Mouse (Mus musculus) embryo, embryonic 10 days (tissue): ENCODE measurements around the gene D630023F18Rik.

Experiments used
- DNase-seq: peaks from one replicate; pipeline ENCODE4 v3.0.0-alpha.2; 2015; ENCODE audit warnings: low spot score

D630023F18Rik gene

DNA sequence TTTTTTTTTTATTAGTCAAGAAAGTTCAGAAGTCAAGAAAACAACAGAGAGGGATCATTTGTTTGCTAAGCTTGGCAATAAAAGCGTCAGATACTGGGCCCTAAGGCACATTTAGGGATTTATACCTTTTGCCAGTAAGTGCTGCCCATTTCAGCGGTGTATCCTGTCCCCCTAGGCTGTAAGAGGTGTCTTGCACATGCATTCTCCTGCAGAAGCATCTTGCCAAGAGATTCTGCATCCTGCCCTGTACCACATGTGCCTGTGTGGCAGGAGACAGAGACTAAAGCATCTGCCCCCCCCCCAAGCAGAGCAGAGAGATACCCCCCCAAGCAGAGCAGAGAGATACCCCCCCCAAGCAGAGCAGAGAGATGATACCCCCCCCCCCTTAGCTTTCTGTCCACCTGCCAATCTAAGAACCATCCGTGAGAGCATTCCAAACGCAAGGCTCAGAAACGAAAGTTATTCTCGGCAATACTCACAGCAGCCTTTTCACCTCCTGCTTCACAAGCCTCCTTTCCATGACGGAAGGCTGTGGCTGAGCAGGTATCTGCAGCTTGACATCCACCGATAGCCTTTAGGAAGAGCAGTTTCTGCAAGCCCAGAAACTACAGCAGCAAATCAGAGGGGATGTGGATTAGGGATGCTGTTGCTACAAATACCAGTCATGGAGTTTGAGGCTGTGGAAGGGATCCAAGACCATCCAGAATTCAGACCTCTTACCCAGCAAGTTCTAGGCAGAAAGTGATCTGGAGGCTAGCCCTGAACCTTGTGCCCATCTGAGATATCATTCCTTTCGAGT is at the start of gene D630023F18Rik:
Gene D630023F18Rik, minus strand, starts transcription at position 641 of the 799 bp plus-strand sequence.
- DNase-seq: no peak

DNA sequence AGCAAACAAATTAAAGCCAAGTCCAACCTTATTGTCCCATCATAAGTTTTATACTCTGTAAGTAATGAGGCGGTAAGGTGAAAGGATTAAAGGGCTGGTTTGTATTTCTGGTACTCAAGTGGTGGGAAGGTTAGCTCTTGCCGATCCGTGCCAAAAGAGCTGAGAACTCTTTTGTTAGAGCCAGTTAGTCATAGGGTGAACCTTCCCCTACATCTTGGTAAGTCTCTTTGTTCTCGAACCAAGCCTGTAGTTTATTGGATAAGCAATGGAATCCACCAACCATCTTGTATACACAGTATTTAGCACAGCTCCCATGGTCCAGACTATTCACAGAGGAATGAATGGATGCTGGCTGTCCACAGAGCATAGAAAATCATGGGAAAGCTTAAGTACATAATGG is 48.6 kb upstream of the D630023F18Rik start:
- no peak for DNase-seq

DNA sequence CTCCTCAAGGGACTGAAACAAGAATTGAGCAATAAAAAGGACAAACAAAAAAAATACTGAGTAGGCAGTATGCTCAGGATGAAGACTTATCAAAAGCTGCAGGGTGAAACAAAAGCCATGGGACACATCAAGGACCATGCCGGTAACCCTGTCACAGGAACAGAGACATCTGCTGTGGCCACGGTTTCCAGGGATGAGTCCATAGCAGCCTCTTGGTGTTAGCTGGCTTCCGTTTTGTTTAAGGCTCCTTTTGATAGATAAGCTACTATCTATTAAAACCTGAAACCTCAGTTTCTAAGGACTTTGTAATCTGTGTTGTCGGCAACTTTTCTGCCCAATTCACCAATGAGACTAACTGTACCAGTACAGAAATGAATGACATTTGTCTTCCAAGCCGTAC is 46.9 kb upstream of the D630023F18Rik start:
- DNase-seq: no peak

- no peak for DNase-seq
Measured at GRCm38 (mm10) chr1:65169536-65169935, 46.5 kb upstream of the D630023F18Rik start.

GRCm38 (mm10) chr1:65167496-65167895 is 44.5 kb upstream of the D630023F18Rik start:
- no peak for DNase-seq

DNA sequence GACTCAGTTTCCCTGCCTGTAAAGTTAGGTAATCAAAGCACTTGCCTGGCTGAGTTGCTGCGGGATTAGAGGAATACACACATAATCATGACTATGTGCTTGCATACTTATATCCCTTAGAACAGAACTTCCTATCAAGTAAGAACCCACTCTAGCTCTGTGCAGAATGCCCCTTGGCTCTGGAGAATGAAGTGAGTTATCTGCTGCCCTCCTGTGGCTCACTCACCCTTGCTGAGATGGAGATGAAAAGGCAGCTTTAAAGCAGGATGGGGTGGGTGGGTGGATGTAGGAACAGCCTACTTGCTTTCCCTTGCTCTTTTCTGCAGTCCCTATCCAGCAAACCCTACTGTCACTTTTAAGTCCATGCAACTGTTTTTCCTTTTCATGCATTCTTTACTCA is 39.2 kb upstream of the D630023F18Rik start:
- no peak for DNase-seq

DNA sequence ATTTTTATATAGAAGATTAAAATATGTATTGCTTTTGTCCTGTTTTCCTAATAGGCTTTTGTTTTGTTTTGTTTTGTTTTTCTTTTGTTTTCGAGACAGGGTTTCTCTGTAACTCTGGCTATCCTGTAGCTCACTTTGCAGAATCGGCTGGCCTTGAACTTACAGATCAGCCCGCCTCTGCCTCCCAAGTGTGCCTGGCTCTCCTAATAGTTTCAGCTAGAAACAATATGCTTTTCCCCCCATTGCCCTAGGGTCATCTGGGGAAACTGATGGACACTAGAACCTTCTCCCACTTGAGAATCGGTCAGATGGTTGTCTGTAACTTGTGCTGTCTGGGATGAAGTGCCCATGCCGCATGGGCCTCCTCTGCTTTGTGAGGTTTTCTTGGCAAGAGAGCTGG is 33.1 kb upstream of the D630023F18Rik start:
- DNase-seq: no peak

DNA sequence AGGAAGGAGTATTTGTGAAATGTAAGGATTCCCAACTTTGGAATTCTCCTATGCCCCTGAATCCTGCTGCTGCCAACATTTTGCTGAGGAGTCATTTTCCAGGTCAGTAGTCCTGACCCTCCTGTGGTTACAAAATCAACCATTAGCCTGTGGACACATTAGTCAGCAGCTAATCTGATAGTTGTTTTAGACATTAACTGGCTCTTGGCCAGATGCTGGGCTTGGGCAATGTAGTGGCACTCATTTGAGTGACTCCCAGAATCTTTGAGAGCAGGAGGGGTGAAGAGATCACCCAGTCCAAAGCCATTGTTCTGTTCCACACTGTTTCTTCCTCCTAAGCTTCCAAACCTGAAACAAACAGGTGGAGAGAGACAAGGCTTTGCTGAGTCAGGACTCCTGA is 31.8 kb upstream of the D630023F18Rik start:
- DNase-seq: no peak

GRCm38 (mm10) chr1:65147971-65148370 is 25.0 kb upstream of the D630023F18Rik start:
- no peak for DNase-seq

- DNase-seq: no peak
Measured at GRCm38 (mm10) chr1:65147326-65147725, 24.3 kb upstream of the D630023F18Rik start.

GRCm38 (mm10) chr1:65146601-65147000 is 23.6 kb upstream of the D630023F18Rik start:
- DNase-seq: no peak

DNA sequence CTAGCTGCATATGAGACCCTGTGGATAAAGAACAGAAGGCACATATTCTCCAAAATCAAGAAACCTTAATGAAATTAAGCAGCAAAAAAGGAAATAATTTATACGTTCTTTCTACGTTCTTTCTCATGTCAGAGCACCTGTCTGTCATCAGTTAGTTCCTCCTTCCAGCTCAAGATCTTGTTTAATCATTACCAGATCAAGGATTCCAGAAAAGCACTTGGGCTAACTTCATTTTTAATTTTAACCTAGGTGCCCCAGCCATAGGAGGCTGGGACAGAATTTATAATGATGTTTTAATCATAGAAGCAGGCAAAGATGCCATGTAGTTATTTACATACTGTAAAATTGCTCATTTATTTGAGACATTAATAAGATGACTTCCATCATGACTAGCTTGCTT is 21.8 kb upstream of the D630023F18Rik start:
- DNase-seq: no peak

DNA sequence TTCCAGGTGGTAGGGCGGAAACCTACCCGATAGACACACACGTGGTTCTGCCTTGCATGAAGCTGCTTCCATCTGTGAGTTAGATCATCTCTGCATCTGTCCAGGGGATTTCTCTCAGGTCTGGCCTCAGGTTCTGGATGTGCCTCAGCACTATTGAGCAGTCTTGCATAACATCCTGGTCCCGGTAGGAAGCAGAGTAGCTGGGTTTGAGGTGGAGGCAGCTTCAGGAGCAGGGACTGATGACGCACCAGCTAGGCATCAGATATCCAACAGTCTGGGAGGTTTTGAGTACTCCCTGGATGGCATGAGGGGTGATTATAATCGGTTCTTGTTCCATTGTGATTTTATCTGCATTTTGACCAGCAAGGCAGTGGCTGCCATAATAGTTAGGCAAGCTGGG is 14.5 kb upstream of the D630023F18Rik start:
- no peak for DNase-seq

- DNase-seq: no peak
Measured at GRCm38 (mm10) chr1:65132833-65133232, 9.8 kb upstream of the D630023F18Rik start.

- no peak for DNase-seq
Measured at GRCm38 (mm10) chr1:65131671-65132070, 8.7 kb upstream of the D630023F18Rik start.

DNA sequence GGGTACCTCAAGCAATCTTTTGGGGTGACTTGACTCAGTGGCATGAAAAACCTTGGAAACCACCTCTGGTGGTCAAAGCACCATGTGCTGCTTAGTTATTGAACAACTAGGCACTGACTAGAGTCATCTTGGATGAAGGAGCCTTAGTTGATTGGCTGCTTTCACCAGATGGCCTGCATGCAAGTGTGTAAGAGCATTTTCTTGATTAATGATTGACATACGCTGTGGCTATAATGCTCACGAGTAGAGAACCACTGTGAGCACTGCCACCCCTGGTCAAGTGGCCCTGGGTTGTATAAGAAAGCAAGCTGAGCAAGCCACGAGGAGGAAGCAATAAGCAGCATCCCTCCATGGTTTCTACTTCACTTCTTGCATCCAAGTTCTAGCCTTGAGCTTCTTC is 7.2 kb upstream of the D630023F18Rik start:
- DNase-seq: no peak

DNA sequence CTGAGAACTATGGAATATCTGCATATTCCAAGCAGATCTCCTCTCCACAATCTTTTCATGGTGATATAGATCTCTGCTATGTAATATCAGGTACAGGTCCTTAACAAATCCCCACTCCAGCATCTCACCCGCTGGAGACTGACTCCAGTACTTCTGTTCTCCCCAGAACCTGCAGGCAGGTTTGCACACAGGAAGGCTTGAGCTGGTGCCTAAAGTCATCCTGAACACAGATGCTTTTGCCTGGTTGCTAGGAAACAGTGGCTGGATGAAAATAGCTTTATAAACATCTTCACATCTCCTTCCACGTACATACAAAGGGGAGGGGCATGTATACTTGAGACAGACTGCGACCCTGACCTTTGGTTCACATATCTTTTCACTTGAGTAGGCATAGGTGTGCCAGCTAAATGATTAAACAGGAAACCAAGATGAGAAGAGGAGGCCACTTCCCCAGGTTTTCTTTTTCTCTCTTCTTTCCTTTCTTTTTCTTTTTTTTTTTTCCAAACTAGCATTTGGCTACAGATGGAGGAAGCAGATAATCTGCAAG is 6.7 kb upstream of the D630023F18Rik start:
- no peak for DNase-seq

GRCm38 (mm10) chr1:65119438-65119837 is 3.6 kb downstream of the D630023F18Rik start, which contains the start of gene Gm28845:
Gene Gm28845 (minus strand): TSS chr1:65119558.
- DNase-seq: no peak

DNA sequence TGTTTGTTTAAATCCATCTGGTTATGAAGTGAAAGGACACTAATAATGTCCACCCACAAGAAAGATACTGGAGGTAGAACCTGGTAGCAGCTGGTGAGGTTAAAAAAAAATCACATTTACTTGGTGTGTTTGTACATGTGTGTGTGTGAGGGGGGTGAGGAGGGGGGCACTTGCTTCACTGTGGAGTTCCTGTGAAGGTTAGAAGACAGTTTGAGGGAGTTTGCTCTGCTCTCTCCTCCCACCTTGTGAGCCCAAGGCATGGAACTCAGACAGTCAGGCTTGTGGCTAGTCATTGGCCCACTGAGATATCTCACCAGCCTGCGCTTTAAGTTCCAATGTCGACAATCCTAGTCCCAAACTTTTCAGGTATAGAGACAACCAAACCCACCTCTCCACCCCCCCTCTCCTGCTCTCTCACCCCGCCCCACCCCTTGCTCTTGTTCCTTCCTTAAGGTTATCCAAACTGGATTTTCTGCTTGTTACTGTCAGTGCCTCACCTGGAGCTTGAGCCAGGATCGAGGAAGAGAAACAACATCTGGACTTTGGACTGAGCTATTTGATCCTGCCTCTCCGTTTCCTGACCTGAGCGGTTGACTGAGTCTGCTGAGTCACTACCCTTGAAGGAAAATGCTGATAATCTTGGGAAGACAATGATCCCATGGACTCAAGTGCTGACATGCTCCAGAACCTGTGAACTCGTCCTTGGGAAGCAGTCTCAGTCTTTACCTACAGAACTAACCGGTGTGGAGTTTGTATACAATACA is 4.7 kb downstream of the D630023F18Rik start:
- DNase-seq: no peak

GRCm38 (mm10) chr1:65113536-65114172 is 9.4 kb downstream of the D630023F18Rik start:
- DNase-seq: no peak

- peak; percentile 20 for DNase-seq
Measured at GRCm38 (mm10) chr1:65112807-65113196, 10.2 kb downstream of the D630023F18Rik start.

GRCm38 (mm10) chr1:65112031-65112806 is 10.8 kb downstream of the D630023F18Rik start:
- peak; percentile 90 for DNase-seq
